Mouse (Mus musculus): Measurements from ENCODE around the gene Gdpd1. TPM values are rescaled to one million over a fixed set of nuclear protein-coding genes. Genes with fewer than 3 reads are reported as not detected.

Gdpd1 gene
- polyA plus RNA-seq, 1 experiment from 2014 or later: 32.1 TPM

MicroRNAs within 50 kb of the gene (microRNA counts, 519-probe panel; counts per million panel counts)
- 3,685 counts per million, percentile 91 among the panel's probes with 10 or more counts for microRNA mmu-miR-301a

Small RNA genes lying within 50 kb of the gene (microRNA-seq; reads per million reads assigned to microRNA genes)
- gene Mir301: 1,191 reads per million, percentile 80 among the genes with 10 or more reads in this experiment

Other genes starting within 250 kb of the Gdpd1 start
- 22.5 and 24.2 TPM in 2 replicates for gene Ypel2, start 80.4 kb downstream of the Gdpd1 start, polyA plus RNA-seq (2015; fragmentation: Nextera tagmentation; extraction: Ambion mirVana)
- gene Smg8, start 12.7 kb upstream of the Gdpd1 start, polyA plus RNA-seq (2015; fragmentation: Nextera tagmentation; extraction: Ambion mirVana): 12.7 and 13.9 TPM in 2 replicates
- gene Prr11, start 34.6 kb upstream of the Gdpd1 start, polyA plus RNA-seq (2015; fragmentation: Nextera tagmentation; extraction: Ambion mirVana): 5.5 and 6.2 TPM in 2 replicates
- 48.0 and 55.9 TPM in 2 replicates for gene Ska2, start 35.2 kb upstream of the Gdpd1 start, polyA plus RNA-seq (2015; fragmentation: Nextera tagmentation; extraction: Ambion mirVana)
- 17.8 and 21.3 TPM in 2 replicates for gene Trim37, start 53.0 kb upstream of the Gdpd1 start, polyA plus RNA-seq (2015; fragmentation: Nextera tagmentation; extraction: Ambion mirVana)